Mouse (Mus musculus): ENCODE measurements at regions not wholly inside any gene's neighbourhood (a gene's known extent, or its start where the extent isn't known, plus 50 kb on each side); places are given as distances from the start of the nearest gene placed in this dataset.
"Not testable (repeated sequence)": the region's sequence is repeated elsewhere in the genome, so short reads cannot be mapped to it uniquely, and the experiment has no call there.

DNA sequence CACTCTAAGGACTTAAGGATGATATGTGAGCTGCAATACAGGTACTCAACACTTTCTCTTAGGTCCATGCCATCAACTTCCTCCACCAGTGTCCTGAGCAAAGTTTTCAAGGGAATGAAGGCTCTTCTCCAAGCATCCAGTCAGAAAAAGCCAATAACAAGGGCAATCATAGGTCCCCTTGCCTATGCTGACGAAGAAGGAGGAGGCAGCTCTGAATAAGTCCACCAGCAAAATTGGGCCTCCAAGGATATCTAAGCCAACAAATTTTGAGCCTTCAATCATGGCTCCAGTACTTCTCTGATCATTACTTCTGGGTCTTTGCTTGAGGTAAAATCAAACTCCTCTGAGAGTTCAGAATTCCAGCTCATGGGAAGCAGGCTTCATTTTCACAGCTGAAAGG is 293.1 kb downstream of the Snurf start:
- H3K4me3 ChIP-seq, H3K27ac ChIP-seq: not testable (repeated sequence)
- DNase-seq (ENCODE audit: low spot score in 2 of 2), result peak; percentile 45 to 48

Data from layer of hippocampus, adult 2 months (tissue).